Mouse (Mus musculus) effector memory CD4-positive, alpha-beta T cell, adult 7 months (primary cell): ENCODE measurements around the gene Slc25a3. TPM values are rescaled to one million over a fixed set of nuclear protein-coding genes. Genes with fewer than 3 reads are reported as not detected.

Experiments used
- polyA plus RNA-seq: library from polyadenylated mRNA; unstranded; fragments of 100-300 nt; shearing (Covaris generic); gene quantifications from one replicate; pipeline ENCODE4 v1.2.1, GENCODE M21; 2017

Slc25a3 gene
- polyA plus RNA-seq: 785 TPM

DNA sequence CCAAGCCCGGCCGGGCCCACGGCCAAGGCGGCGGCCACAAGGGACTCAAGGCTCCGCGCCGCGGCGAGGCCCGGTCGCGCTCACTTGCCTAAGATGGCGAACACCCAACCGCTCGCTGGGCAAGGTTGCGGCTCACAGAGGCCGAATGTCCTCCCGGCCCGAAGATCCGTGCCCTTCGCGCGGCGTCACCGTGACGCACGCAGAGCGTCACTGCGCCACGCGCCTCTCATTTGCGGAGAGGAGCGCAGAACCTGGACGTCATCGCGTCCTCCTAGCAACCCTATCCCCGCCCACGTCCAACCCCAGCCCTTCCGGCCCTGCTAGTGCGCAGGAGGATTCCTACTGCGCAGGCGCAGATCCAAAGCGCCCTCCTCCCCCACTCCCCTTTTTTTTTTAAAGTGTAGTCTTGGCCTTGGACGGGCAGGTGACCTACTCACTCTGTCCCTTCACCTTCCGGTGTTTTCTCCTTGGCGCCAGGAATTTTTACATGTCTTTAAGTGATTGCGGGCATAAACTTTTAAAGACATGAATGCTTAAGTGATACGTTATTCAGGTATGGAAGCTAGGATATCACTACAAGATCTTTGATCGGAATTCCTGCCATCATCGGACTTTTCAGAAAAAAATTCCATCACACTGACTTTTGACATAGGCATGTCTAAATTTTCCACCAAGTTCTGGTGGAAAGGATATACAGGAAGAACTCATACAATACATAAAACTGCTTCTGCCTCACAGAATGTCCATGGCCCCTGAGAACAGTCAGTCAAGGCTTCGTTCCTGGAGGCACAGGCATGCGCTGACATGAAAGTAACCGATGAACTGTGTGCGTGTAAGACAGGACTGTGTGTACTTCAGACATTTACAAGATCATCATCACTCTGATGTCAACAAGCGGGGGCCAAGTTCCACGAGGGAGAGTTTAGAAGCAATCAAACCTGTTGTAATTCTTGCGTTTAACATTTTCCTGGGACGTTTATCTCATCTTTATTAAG, at the start of gene Slc25a3:
Slc25a3 (minus strand) TSS at position 232 of the 995 bp plus-strand sequence.

DNA sequence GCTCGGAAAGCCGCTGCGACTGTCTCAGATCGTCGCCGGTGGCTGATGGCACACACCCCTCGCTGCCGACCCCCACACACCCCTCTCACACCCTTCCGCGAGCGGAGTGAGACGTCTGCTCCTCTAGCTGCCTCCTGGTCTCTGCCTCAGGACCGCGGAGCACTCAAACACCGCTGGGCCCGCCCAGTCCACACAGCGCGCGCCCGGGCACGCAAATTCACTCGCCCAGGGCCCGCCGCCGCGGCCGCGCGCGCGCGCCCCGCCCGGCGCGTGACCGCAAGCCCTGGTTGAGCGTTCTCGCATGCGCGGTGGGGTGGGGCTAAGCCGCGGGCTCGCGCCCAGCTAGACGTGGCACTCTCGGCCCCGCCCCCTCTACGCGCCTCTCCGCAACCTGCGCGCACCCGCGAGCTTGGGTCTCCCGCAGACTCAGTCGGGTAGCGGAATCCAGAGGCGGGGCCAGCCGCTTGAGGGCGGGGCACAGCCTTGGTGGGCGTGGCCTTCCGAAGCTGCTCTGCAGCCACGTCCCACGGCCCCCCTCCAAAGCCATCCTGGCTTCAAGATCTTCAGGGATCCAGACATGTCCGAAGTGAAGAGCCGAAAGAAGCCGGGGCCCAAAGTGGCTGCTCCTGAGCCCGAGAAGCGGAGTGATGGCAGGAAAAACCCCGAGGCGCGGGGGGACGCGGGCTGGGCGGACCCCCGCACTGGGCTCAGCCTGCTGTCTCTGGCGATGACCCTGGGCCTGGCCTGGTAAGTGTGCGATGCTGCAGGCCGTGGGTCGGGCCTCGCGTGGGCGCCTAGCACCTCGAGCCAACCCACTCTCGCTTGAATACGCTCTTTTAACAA, 41.1 kb downstream of the Slc25a3 start, which contains the start of the genes Apaf1 and Ikbip:
Apaf1 (minus strand) TSS at position 221 of the 843 bp plus-strand sequence.
Ikbip (plus strand) TSS at position 391 of the 843 bp plus-strand sequence.

Other genes starting within 250 kb of the Slc25a3 start
- gene Apaf1, start 41.3 kb downstream of the Slc25a3 start, polyA plus RNA-seq: 62.0 TPM
- 2.6 TPM for gene Ikbip, start 41.1 kb downstream of the Slc25a3 start, polyA plus RNA-seq
- 176 TPM for gene Tmpo, start 57.3 kb upstream of the Slc25a3 start, polyA plus RNA-seq